Mouse (Mus musculus): ENCODE measurements at regions not wholly inside any gene's neighbourhood (a gene's known extent, or its start where the extent isn't known, plus 50 kb on each side); places are given as distances from the start of the nearest gene placed in this dataset.
"Not testable (repeated sequence)": the region's sequence is repeated elsewhere in the genome, so short reads cannot be mapped to it uniquely, and the experiment has no call there.

- not testable (repeated sequence) for DNase-seq
Observed at GRCm38 (mm10) chr12:3188734-3189275, 121.0 kb downstream of the Rab10 start.

- DNase-seq = no peak
Observed at GRCm38 (mm10) chr12:3188137-3188536, 121.6 kb downstream of the Rab10 start.

- no peak for DNase-seq
Observed at GRCm38 (mm10) chr12:3173325-3173724, 136.4 kb downstream of the Rab10 start.

- not testable (repeated sequence) for DNase-seq
Observed at GRCm38 (mm10) chr12:3169705-3170287, 140.0 kb downstream of the Rab10 start.

- DNase-seq = not testable (repeated sequence)
Observed at GRCm38 (mm10) chr12:3161666-3162065, 148.1 kb downstream of the Rab10 start.

- DNase-seq = not testable (repeated sequence)
Observed at GRCm38 (mm10) chr12:3158771-3159170, 151.0 kb downstream of the Rab10 start.

- not testable (repeated sequence) for DNase-seq
Observed at GRCm38 (mm10) chr12:3153705-3154104, 156.1 kb downstream of the Rab10 start.

- not testable (repeated sequence) for DNase-seq
Observed at GRCm38 (mm10) chr12:3132553-3132952, 177.2 kb downstream of the Rab10 start.

- DNase-seq = not testable (repeated sequence)
Observed at GRCm38 (mm10) chr12:3131149-3131751, 178.5 kb downstream of the Rab10 start.

GRCm38 (mm10) chr12:3127336-3127735 lies 182.4 kb downstream of the Rab10 start:
- not testable (repeated sequence) for DNase-seq

- DNase-seq = no peak
Observed at GRCm38 (mm10) chr12:3124036-3124435, 185.7 kb downstream of the Rab10 start.

GRCm38 (mm10) chr12:3110589-3110988 lies 199.2 kb downstream of the Rab10 start:
- not testable (repeated sequence) for DNase-seq

- peak; percentile 22 for DNase-seq
Observed at GRCm38 (mm10) chr12:3109671-3110070, 200.1 kb downstream of the Rab10 start.

- not testable (repeated sequence) for DNase-seq
Observed at GRCm38 (mm10) chr12:3101963-3102362, 207.8 kb downstream of the Rab10 start.

- DNase-seq = peak; percentile 46
Observed at GRCm38 (mm10) chr12:3098175-3098574, 211.6 kb downstream of the Rab10 start.

- no peak for DNase-seq
Observed at GRCm38 (mm10) chr12:3094509-3094908, 215.3 kb downstream of the Rab10 start.

- DNase-seq = not testable (repeated sequence)
Observed at GRCm38 (mm10) chr12:3092974-3093373, 216.8 kb downstream of the Rab10 start.

- not testable (repeated sequence) for DNase-seq
Observed at GRCm38 (mm10) chr12:3049546-3049945, 260.2 kb downstream of the Rab10 start.

- not testable (repeated sequence) for DNase-seq
Observed at GRCm38 (mm10) chr12:3018446-3018845, 291.3 kb downstream of the Rab10 start.

GRCm38 (mm10) chr12:3016777-3017176 lies 293.0 kb downstream of the Rab10 start:
- DNase-seq = not testable (repeated sequence)

Data from lung, postnatal 14 days (tissue).